Mouse (Mus musculus) duodenum, adult 2 months (tissue): Measurements from ENCODE around the gene St3gal2. TPM values are rescaled to one million over a fixed set of nuclear protein-coding genes. Genes with fewer than 3 reads are reported as not detected.

Source experiments
- polyA plus RNA-seq: library from polyadenylated mRNA; depleted of rRNA; stranded (reverse); fragments of >200 nt; gene quantifications from 2 replicates; pipeline ENCODE4 v1.2.3, GENCODE M21; 2012; ENCODE audit warnings: low replicate concordance; rRNA removed

St3gal2 gene
- polyA plus RNA-seq, result 3.6 and 5.6 TPM in 2 replicates

GRCm38 (mm10) chr8:110919341-110920031 lies at the start of gene St3gal2:
Gene St3gal2 (plus strand): TSS chr8:110919922.

GRCm38 (mm10) chr8:110901839-110902578 lies 17.7 kb upstream of the St3gal2 start, which contains the start of gene Fuk:
Gene Fuk (minus strand): TSS chr8:110902488.

GRCm38 (mm10) chr8:110997547-110998531 lies 78.1 kb downstream of the St3gal2 start, which contains the start of gene Ddx19a:
Gene Ddx19a (minus strand): TSS chr8:110997800.

Other genes starting within 250 kb of the St3gal2 start
- gene Mtss1l, start 198.4 kb upstream of the St3gal2 start, polyA plus RNA-seq, result 15.4 and 29.1 TPM in 2 replicates
- gene Il34, start 114.0 kb upstream of the St3gal2 start, polyA plus RNA-seq, result 18.2 and 27.3 TPM in 2 replicates
- 15.1 and 20.0 TPM in 2 replicates for gene Cog4, start 73.3 kb upstream of the St3gal2 start, polyA plus RNA-seq
- gene Sf3b3, start 73.1 kb upstream of the St3gal2 start, polyA plus RNA-seq, result 7.9 and 12.4 TPM in 2 replicates
- gene Fuk, start 17.4 kb upstream of the St3gal2 start, polyA plus RNA-seq, result 21.9 and 35.1 TPM in 2 replicates
- 4.9 and 13.8 TPM in 2 replicates for gene Ddx19a, start 77.9 kb downstream of the St3gal2 start, polyA plus RNA-seq
- gene Ddx19b, start 111.8 kb downstream of the St3gal2 start, polyA plus RNA-seq, result 0.46 and 1.3 TPM in 2 replicates
- 14.0 and 14.7 TPM in 2 replicates for gene Aars, start 113.2 kb downstream of the St3gal2 start, polyA plus RNA-seq
- 17.3 and 43.6 TPM in 2 replicates for gene Exosc6, start 136.4 kb downstream of the St3gal2 start, polyA plus RNA-seq
- not detected in 2 replicates for gene Clec18a, start 172.5 kb downstream of the St3gal2 start, polyA plus RNA-seq
- gene Pdpr, start 174.7 kb downstream of the St3gal2 start, polyA plus RNA-seq, result 0.72 and 5.9 TPM in 2 replicates